Mouse (Mus musculus) hematopoietic stem cell, adult 5-6 weeks (primary cell): ENCODE results near the gene Usp47. TPM values are rescaled to one million over a fixed set of nuclear protein-coding genes. Genes with fewer than 3 reads are reported as not detected.

Experiments used
- ATAC-seq, 2 experiments: fragments of 125-278 bp in 1 of 2; replicated peaks in 1 of 2; 2 replicates each; pipeline ENCODE4 v1.8.0; 2016 to 2017; ENCODE audit warnings: inconsistent platforms in 2 of 2, mild to moderate bottlenecking in 2 of 2, moderate number of reproducible peaks in 2 of 2, low read depth in 1 of 2, moderate TSS enrichment in 1 of 2; ENCODE audit not compliant: low FRiP score in 2 of 2, poor library complexity in 2 of 2, severe bottlenecking in 2 of 2, insufficient read depth in 1 of 2, low TSS enrichment in 1 of 2
- total RNA-seq: library from RNA; stranded (forward); fragments of 172-1452, 232-1000 nt; gene quantifications from 2 replicates; pipeline ENCODE4 v1.2.3, GENCODE M21; 2017

Usp47 gene
- total RNA-seq, 1 experiment from 2014 or later, result 122 TPM

- ATAC-seq, result no peak
These were observed 111.9 kb downstream of the Usp47 start for GRCm38 (mm10) chr7:112135161-112135560.

DNA sequence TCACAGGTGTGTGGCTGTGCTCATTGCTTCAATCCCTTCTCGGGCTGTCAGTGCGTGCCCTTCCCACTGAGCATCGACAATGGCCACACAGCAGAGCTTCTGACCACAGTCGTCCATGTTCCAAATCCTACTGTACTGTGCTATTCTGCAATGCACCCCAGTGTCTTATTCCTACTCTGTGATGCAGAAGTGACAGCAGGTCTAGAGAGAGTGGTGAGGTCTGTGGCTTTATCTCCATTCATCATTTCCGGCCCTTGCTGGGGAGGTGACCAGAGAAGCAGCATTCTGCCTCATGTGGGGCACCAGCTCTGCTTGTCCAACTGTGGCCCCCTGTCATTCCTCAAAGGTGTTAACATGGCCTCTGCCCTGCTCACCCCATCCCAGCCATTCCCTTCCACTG, 113.2 kb downstream of the Usp47 start:
- no peak for ATAC-seq

DNA sequence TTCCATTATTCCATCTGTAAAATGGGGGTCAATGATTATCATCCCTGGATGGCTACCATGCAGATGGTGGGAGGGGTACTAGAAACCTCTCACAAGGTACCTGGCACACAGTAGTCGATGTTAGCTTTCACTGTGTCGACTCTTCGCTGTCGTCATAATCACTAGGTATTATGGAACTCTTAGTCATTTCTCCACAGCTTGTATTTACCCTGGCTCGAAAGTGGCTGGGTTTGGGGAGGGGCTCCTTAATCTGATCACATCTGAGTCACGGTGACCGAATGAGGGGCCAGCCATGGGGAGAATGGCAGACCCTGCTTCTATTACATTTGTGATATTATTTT, 114.8 kb downstream of the Usp47 start:
- no peak for ATAC-seq

DNA sequence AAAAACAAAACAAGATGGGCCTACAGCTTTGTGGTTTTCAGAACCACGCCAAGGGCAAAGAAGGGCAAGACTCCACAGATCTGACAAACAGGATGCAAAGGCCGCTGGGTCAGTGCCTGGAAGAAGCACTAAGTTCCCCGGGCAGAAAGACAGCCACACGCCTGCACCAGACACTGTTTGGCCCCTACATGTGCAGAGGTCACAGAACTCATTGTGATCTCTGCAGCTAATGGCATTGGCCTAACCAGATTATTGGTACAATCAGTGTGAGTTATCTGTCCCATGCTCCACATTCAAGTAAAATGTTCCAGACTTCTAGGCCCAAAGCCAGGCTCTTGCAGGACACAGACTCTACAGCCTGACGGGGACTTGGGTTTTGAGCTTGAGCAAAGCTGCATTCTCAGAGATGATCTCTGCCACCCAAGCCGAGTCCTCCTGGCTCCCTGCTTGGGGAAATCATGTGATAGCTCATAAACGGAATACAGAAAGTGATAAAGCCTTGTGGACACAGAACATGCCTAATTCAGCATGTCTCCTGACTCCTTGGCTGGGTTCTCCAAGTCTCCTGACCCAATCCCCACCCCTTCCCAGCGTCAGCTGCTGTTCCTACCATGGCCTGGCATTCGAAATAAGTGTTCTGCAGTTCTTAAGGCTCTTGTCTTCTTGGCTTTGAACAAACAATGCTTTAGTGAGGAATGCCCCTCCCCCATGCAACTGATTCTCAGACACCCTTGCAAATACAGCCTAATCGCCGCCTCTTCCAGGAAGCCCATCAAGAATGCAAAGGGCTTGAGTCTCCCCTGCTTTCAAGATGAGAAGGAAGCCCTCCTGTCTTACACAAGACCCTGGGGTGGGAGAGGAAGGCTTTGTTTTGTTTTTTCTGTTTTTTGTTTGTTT, 115.5 kb downstream of the Usp47 start:
- ATAC-seq, result no peak

DNA sequence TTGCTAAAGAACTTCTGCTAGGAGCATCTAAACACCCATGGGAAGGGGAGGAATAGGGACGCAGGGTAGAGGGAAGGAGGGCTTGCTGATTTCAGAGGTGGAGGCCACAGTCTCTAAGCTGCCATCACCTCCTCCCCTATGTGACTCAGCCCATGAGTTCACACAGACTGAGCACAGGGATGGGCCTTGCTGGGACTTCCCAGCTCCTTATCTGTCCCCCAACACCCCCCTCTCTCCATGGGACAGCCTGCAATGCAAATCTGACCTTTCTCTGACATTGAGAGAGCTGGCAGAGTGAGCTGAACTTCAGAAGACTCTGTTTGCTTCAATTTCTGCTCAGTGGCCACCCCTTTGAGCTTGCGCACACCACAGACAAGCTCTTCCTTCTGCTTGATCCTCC, 117.4 kb downstream of the Usp47 start:
- ATAC-seq, result no peak

DNA sequence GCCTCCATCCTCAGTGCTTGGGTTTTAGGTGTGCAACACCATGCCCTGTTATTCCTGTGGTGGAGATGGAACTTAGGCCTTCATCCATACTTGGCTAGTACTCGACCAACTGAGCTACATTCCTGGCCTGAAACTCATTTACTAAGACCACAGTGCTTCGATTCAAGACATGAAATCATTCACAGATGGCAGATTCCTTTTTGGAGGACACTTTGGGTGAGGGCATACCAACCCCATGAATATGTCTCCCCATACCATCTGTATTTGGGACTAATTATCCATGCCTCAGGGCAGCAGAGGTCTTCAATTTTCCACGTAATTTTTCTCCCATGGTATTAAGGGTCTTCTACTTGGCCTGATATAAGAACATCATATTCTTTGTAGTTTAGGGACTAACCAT, 119.3 kb downstream of the Usp47 start:
- ATAC-seq, result no peak

- no peak for ATAC-seq
These were observed 119.8 kb downstream of the Usp47 start for GRCm38 (mm10) chr7:112143090-112143500.

- ATAC-seq, result no peak
These were observed 120.7 kb downstream of the Usp47 start for GRCm38 (mm10) chr7:112143978-112144377.

GRCm38 (mm10) chr7:112144646-112145179, 121.4 kb downstream of the Usp47 start:
- no peak for ATAC-seq

DNA sequence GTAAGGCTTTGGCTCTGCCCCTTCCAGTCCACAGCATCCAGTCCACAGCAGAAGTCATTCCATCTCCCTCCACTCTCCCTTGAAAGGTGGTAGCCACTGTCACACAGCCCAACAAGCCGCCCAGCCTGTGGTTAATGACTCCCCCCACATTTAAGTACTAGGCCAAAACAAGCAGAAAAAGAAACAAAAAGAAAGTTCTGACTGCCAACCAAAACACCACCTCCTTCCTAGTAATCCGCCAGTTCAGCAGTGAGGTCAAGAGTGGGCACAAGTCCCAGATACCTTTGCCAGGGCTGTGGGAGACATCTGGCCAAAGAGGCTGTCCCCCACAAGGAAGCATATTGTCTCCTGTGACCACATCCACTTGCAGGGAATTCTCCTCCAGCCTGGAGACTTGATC, 124.7 kb downstream of the Usp47 start:
- ATAC-seq, result peak; percentile 25 to 53; a peak in 2 of 4 replicates

DNA sequence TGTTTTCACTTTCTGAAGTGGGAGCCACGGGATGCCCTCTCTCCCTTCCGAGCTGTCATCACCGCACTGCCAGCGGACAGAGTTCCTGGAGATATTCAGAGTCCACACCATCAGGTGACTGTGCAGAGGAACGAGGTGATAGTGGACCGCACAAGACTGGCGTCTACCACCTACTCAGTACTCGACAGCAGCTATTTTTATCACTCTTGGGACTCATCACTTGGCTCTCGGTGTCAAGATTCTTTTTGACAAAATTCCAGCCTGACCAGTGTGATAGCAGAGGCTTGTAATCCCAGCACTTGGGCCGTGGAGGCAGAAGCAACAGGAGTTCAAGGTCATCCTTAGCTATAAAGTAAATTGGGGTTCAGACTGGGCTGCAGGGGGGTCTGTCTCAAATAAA, 125.8 kb downstream of the Usp47 start:
- no peak for ATAC-seq

DNA sequence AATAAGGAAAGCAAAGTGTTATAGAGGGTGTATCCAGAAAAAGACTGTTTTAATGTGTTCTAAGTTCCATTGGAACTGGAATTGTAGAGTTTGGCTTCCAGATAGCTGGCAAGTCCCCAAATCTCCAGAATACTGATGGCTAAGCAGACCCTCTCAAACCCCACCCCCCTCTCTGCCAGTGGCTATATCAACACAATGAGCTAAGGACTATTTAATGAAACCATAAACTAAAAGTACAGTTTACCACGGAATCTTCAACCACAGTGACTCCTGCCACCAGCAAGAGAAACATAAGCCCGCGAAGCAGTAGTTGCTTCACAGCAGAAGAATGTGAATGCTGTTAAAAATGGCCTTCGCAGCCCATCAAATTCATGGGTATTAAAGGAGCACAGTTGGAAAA, 131.1 kb downstream of the Usp47 start:
- no peak for ATAC-seq

GRCm38 (mm10) chr7:112155194-112155593, 131.9 kb downstream of the Usp47 start:
- ATAC-seq, result no peak

GRCm38 (mm10) chr7:112157584-112158315, 134.4 kb downstream of the Usp47 start:
- ATAC-seq, result no peak

DNA sequence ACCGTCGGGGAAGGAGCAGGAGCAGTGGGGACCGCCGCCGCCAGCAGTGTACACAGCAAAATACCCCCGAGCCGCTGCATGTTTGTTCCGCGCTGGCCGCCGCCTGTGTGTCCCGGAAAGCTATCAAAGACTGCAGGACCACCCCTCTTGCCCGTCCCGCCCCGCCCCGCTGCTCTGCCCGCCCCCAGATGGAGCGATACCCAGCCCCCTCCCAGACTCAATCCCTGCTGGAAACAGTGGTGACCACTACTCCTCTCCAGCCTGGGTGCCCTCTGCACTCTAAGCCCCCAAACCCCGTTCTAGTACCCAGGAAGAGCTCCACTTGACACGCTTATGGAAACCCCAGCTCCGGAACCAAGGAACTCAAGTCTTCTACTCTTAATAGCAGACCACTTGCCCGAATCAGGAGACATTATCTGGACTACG, 135.0 kb downstream of the Usp47 start:
- 0 out of 4 replicates have a peak, but pooled peaks of 1 of the 2 experiments have one; percentile 22 for ATAC-seq

DNA sequence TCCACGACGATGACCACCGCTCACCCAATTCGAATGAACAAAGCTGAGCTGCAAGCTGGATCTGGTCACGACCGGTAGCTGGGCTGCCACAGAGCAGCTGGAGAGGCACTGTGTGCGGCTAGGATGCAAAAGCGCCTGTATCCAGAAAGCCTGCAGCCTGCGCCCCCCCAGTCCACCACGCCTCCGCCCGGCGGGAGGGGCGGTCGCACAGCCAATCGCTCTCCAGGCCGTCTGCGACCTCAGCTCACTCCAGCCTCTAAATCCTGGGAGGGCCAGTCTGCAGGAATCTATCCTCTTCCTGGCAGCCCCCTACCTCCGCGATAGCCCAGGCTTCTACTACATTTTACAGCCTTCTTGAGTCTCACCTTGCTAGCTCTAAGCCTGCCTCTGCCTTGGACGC, 135.6 kb downstream of the Usp47 start, which contains the start of gene Dkk3:
TSS of gene Dkk3 (minus strand) at position 116 of the 400 bp plus-strand sequence.
- ATAC-seq, result no peak

- no peak for ATAC-seq
These were observed 136.5 kb downstream of the Usp47 start for GRCm38 (mm10) chr7:112159835-112160234.
